Mouse (Mus musculus): ENCODE measurements around the gene Zfp839.

Zfp839 gene

GRCm38 (mm10) chr12:110850010-110850928, at the start of gene Zfp839:
Gene Zfp839 (plus strand): TSS chr12:110850253.
- DNase-seq (ENCODE audit: low read depth): peak; percentile 89

- no peak for DNase-seq (ENCODE audit: low read depth)
Observed at GRCm38 (mm10) chr12:110801876-110802464, 48.1 kb upstream of the Zfp839 start.

GRCm38 (mm10) chr12:110802674-110803297, 47.3 kb upstream of the Zfp839 start:
- DNase-seq (ENCODE audit: low read depth): no peak

- no peak for DNase-seq (ENCODE audit: low read depth)
Observed at GRCm38 (mm10) chr12:110804261-110804660, 45.8 kb upstream of the Zfp839 start.

GRCm38 (mm10) chr12:110806301-110806970, 43.6 kb upstream of the Zfp839 start:
- peak; percentile 26 for DNase-seq (ENCODE audit: low read depth)

- DNase-seq (ENCODE audit: low read depth): no peak
Observed at GRCm38 (mm10) chr12:110808430-110808829, 41.6 kb upstream of the Zfp839 start.

GRCm38 (mm10) chr12:110808848-110809247, 41.2 kb upstream of the Zfp839 start:
- no peak for DNase-seq (ENCODE audit: low read depth)

- no peak for DNase-seq (ENCODE audit: low read depth)
Observed at GRCm38 (mm10) chr12:110813132-110813531, 36.9 kb upstream of the Zfp839 start.

- no peak for DNase-seq (ENCODE audit: low read depth)
Observed at GRCm38 (mm10) chr12:110813624-110814023, 36.4 kb upstream of the Zfp839 start.

- DNase-seq (ENCODE audit: low read depth): no peak
Observed at GRCm38 (mm10) chr12:110814924-110815323, 35.1 kb upstream of the Zfp839 start.

GRCm38 (mm10) chr12:110816833-110817232, 33.2 kb upstream of the Zfp839 start:
- DNase-seq (ENCODE audit: low read depth): peak; percentile 41

GRCm38 (mm10) chr12:110819367-110819766, 30.7 kb upstream of the Zfp839 start:
- no peak for DNase-seq (ENCODE audit: low read depth)

GRCm38 (mm10) chr12:110821787-110822186, 28.3 kb upstream of the Zfp839 start:
- DNase-seq (ENCODE audit: low read depth): no peak

- no peak for DNase-seq (ENCODE audit: low read depth)
Observed at GRCm38 (mm10) chr12:110822366-110822765, 27.7 kb upstream of the Zfp839 start.

GRCm38 (mm10) chr12:110828908-110829307, 21.1 kb upstream of the Zfp839 start:
- DNase-seq (ENCODE audit: low read depth): no peak

- no peak for DNase-seq (ENCODE audit: low read depth)
Observed at GRCm38 (mm10) chr12:110830293-110831024, 19.6 kb upstream of the Zfp839 start.

GRCm38 (mm10) chr12:110835182-110835581, 14.9 kb upstream of the Zfp839 start:
- DNase-seq (ENCODE audit: low read depth): no peak

- DNase-seq (ENCODE audit: low read depth): no peak
Observed at GRCm38 (mm10) chr12:110836729-110837128, 13.3 kb upstream of the Zfp839 start.

GRCm38 (mm10) chr12:110837192-110837841, 12.7 kb upstream of the Zfp839 start:
- DNase-seq (ENCODE audit: low read depth): no peak

GRCm38 (mm10) chr12:110837850-110838249, 12.2 kb upstream of the Zfp839 start:
- DNase-seq (ENCODE audit: low read depth): no peak

Data from NIH3T3 (cell line).